Mouse (Mus musculus) cerebellum, adult 8-10 months (tissue): ENCODE measurements at regions not wholly inside any gene's neighbourhood (a gene's known extent, or its start where the extent isn't known, plus 50 kb on each side); places are given as distances from the start of the nearest gene placed in this dataset.
A peak's percentile ranks its signal among the peaks of the same experiment; 100 is the strongest.

Source experiments
- DNase-seq: peaks from one replicate; pipeline ENCODE4 v3.0.0; 2022

DNA sequence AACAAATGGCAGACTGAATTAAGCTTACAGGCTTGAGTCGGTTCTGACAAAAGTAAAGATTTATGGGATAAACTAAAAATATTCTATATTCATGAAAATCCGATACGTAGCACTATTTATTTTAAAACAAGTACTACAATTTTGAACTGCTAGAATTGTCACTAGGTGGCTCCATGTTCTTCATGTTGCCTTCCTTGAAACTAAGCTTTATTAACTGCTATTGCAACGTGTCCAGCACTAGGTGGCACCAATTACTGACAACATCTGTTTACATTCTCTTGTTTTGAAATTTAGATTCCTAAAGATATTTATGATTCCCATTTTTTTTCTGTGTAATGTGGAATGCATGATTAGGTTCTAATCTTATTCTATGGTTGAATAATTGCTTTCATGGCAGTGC lies 60.1 kb downstream of the Fam47c start:
- peak; percentile 1 for DNase-seq
